Mouse (Mus musculus) embryonic stem cell, embryonic (primary cell): ENCODE data around the gene Fgfr2.

Source experiments
- CTCF ChIA-PET, 4 experiments: fragments of 300-600 bp in 2 of 4; fragments of 350-600 bp in 2 of 4; sonication (Branson Sonifier 250); formaldehyde crosslinking; loops; one replicate each; lab custom pipeline; 2022; ENCODE audit warnings: inconsistent platforms in 2 of 4; lab: Charles Lee
- POLR2A ChIA-PET, 4 experiments: fragments of 300-600 bp in 2 of 4; fragments of 350-600 bp in 2 of 4; sonication (Branson Sonifier 250); formaldehyde crosslinking; loops; one replicate each; lab custom pipeline; 2022; ENCODE audit warnings: antibody characterized with exemption in 4 of 4, inconsistent platforms in 1 of 4; lab: Charles Lee

Gene Fgfr2

DNA sequence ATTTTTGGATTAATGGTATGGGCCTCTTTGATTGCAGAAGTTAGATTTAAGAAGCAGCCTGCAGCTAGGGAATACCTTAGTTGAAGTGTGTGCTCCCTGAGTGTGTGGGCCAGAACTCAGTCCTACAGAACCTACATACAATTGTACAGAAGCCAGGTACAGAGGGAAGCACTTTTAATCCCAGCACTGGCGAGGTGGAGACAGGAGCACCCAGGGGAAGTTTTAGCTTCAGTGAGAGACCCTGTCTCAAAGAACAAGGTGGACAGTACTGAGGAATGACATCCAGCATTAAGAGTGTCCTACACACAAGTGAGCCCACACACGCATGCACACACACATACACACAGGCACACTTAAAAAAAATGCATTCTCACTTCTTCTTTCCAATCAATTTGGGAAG is 2545.1 kb downstream of the Fgfr2 start:
- ChIA-PET CTCF (no interaction called here), POLR2A (interaction anchor here in 3 of 4 experiments (0.6 to 3.7 kb wide), 11 partner anchors 10 to 326 kb away, joined by 3 to 12 read pairs (median 3); no protein-coding TSS in a partner anchor)

DNA sequence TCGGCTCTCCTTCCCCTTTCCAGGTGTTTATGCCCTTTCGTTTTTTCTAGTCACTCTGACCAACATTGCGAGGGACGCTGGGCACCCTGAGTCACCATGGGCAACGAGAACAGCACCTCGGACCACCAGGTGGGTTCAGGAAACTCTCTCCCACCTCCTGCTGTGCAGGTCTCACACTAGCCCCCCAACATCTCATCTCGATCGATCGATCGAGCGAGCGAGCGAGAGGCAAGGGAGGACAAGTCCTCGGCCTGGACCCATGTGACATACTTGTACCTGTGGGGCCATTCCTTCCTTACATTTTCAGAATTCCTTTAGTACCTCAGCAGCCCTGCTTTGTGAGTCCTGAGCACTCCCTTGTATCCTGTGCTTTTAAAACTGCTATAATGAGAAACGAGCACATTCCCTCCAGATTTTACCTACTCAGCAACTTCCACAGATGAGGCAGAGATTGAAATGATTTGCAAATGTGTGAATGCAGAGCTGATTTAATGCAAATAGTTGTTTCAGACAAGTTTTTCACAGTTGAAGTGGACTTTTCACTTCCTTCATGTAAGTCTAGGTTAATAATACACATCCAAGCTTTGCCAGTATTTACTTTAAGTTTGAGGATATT is 2545.7 kb downstream of the Fgfr2 start, which contains the start of gene Tacc2:
Tacc2 (plus strand) TSS at position 51 of the 616 bp plus-strand sequence.
- POLR2A ChIA-PET: interaction anchor here in 2 of 4 experiments (0.6 to 3.7 kb wide), 13 partner anchors 10 to 326 kb away, joined by 3 to 12 read pairs (median 3); no protein-coding TSS in a partner anchor
- CTCF ChIA-PET: no interaction called here

DNA sequence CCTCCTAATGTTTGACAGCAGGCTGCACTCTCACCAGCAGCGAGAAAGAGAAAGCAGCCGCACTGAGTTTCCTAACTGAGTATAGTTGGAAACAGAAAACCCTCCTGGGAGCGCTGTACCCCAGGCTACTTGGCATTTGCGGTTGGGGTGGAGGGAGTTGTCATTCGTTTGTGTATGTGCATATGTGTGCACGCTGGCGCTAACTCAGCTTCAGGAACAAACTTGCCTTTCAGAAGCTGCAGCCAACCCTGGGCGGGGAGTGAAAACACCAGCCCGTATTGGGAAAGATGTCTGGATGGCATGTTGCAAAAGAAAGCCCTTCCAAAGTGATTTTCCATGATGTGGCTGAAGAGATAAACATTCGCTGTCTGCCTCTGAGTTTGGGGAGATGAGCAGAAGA is 2546.2 kb downstream of the Fgfr2 start:
- ChIA-PET CTCF (no interaction called here), POLR2A (interaction anchor here in 3 of 4 experiments (0.5 to 3.7 kb wide), 11 partner anchors 11 to 139 kb away, joined by 3 to 12 read pairs (median 4); no protein-coding TSS in a partner anchor)

DNA sequence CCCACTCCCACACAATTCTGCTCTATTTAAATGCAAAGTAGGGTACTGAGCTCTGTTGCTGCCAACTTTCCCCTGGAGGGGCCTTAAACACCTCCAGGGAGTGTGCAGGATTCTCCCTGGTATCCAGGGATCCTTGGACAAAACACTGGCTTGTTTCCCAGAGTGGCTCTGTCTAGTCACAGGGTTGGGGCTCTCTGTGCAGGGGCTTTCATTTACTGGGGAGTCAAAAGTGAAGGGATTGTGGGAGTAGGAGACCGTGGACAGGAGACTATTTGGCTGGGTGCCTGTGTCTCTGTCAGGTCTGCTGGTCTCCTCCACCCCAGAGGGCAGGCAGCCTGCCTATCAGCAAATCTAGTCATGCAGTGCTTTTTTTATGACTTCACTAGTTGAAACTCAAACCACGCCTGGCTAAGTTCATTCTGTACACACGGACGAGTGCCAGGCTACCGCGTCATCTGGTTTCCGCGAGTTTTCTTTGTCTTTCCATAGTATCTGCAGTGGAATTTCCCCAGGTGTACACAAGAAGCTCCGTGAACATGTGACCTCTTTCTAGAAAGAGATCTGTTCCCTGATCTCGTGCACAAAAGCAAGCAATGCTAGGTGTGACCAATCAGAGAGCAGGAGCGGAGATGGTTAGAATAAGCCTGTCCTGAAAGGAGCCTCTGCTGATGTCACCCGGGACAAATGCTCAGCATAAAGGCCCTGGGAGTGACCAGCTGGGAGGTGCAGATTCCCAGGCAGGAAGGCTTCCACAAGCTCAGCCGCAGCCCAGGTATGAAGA is 2548.7 kb downstream of the Fgfr2 start:
- ChIA-PET POLR2A (interaction anchor here (0.5 to 4.2 kb wide), 44 partner anchors 9 to 286 kb away, joined by 3 to 30 read pairs (median 4); partner anchors contain the start of gene Ate1 (in 1 of the 4)), CTCF (interaction anchor here in 1 of 4 experiments (0.9 to 1.3 kb wide), 2 partner anchors 27 to 41 kb away, joined by 3 to 5 read pairs; no protein-coding TSS in a partner anchor)

DNA sequence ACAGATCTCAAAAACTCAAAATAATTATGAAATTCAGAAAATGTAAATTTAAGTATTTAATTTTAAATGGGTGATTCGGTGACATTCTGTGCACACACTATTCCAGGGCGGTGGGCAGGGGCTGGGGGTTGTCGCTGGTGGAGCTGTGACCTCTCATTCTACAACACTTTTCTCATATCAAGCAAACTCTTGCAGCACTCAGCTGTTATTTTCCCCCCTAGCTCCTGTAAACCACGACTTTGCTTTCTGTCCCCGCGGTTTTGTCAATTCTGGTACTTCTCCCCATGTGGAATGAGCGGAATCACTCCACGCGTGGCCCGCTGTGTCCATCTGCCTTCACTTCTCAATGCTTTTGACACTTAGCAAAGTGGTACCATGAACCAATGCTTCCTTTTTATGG is 2549.4 kb downstream of the Fgfr2 start:
- CTCF ChIA-PET: interaction anchor here in 1 of 4 experiments (0.9 kb wide), 1 partner anchor 27 kb away, joined by 3 read pairs; no protein-coding TSS in a partner anchor
- POLR2A ChIA-PET: interaction anchor here (0.7 to 4.2 kb wide), 28 partner anchors 9 to 287 kb away, joined by 3 to 30 read pairs (median 5); no protein-coding TSS in a partner anchor

DNA sequence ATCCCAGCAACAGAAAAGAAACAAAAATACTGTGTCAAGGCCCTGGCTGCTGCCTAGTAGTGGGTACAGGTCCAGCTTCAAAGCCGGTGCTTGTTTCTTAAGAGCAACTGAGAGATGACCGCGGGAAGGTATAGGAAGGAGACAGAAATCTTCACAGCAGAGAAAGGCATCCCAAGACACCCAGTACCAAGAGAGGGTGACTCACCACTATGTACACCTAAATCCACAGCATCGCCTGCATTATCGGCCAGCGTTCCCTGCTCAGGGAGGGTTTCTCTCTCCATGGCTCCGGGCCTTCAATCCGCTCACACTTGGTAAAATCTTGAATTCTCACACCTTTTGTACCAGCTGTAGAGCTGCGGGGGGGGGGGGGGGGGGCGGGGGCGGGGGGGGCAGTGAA is 2550.3 kb downstream of the Fgfr2 start, which contains the start of gene Nsmce4a:
Nsmce4a (minus strand) TSS at position 298 of the 400 bp plus-strand sequence.
- CTCF ChIA-PET: no interaction called here
- POLR2A ChIA-PET: interaction anchor here in 3 of 4 experiments (0.6 to 4.2 kb wide), 9 partner anchors 18 to 74 kb away, joined by 3 to 30 read pairs (median 11); no protein-coding TSS in a partner anchor

DNA sequence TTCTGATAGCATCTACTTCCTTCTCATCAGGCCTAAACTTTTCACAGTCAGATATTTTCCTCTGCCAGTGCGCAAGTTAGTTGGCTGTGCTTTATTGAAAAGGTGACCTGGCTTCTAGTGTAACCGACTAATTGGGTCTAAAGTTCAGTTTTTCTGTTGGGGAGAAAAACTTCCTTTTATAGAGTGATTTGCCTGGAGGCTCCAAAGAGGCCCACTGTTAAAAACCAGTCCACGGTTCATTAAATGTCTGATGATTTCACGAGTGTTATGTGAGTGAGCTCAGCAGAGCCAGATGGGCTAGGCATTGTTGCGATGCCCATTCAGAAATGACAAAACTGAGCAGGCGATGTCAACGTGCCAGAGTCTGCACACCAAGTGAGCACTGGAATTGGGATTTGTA is 2552.7 kb downstream of the Fgfr2 start:
- ChIA-PET CTCF (no interaction called here), POLR2A (interaction anchor here in 1 of 4 experiments (1.2 to 1.6 kb wide), 2 partner anchors 24 to 37 kb away, joined by 4 to 7 read pairs; no protein-coding TSS in a partner anchor)

DNA sequence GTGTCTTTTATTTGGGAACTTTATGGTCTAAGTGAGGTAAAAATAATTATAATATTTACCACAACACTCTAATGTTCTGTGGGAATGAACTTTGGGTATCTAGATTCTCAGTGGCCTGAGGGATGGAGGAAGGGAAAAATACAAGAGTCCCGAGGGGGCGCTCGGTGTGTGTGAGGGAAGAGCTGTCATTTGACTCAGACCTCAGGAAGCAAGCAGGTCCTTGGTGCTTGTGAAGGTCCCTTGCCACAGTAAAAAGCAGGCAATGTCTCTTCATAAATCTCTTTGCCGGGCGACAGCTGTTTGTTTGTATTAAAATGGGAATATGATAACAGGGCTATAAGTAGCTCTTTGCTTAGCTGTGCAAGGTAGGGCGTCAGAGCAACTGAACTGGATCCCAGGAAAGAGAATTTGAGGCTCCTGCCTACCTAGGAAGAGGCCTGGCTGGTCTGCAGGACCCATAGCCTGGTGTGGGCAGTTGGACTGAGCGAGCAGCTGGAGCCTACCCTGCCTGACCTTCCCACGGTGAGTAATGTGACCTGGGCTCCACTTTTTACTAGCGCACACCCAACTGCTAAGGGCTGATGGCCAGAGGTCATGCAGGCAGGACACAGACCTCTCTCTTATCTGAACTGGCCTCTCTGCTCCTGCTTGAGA is 2554.2 kb downstream of the Fgfr2 start:
- CTCF ChIA-PET: interaction anchor here in 1 of 4 experiments (0.6 kb wide), 1 partner anchor 1899 kb away, joined by 3 read pairs; no protein-coding TSS in a partner anchor

DNA sequence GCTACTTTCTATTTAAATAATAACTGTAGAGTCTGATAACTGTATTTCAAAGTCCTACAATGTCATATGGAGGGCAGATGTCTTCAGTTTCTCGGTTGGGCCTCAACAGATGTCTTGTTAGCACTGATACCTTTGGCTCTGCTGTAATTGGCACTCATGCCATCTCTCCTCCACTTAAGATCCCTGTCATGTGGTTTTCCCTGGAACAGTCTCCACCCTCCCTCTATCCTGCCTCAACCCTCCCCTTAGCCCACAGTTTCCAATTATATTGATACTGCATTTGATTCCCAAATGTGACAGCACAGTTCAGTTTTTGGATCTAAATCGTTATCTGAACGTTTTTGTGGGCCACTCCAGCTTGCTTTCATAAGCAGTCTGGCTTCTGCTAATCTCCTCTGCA is 2558.6 kb downstream of the Fgfr2 start:
- ChIA-PET POLR2A (interaction anchor here in 3 of 4 experiments (1.1 to 2.0 kb wide), 4 partner anchors 12 to 18 kb away, joined by 3 to 8 read pairs (median 4); partner anchors contain the start of gene Tacc2 (in 1 of the 3)), CTCF (interaction anchor here in 1 of 4 experiments (1.9 kb wide), 1 partner anchor 41 kb away, joined by 4 read pairs; no protein-coding TSS in a partner anchor)

More for the DNA sequence above, 2554.2 kb downstream of the Fgfr2 start:
- POLR2A ChIA-PET: interaction anchor here in 2 of 4 experiments (1.0 to 2.1 kb wide), 4 partner anchors 21 to 36 kb away, joined by 3 to 6 read pairs (median 4); no protein-coding TSS in a partner anchor

DNA sequence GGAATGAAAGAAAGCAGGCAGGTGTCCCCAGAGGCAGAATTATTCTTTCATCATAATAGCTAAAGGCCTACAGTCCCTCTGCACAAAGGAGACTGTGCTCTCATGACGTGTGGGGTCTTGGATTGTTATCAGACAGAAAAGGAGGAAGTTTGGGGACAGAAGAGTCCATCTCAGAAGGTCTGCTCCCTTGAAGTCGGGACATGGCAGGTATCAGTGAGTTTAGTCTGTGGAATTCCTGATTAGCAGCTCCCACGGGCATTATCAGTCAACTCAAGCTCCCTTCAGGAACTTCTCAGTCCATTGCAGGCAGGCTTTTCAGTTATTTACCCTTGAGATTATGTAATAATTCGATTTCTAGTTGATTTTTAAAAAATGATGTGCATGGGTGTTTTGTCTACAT is 2559.3 kb downstream of the Fgfr2 start:
- POLR2A ChIA-PET: interaction anchor here in 3 of 4 experiments (0.6 to 1.3 kb wide), 6 partner anchors 11 to 81 kb away, joined by 3 to 4 read pairs (median 4); partner anchors contain the start of gene Tacc2 (in 1 of the 3)
- CTCF ChIA-PET: interaction anchor here in 1 of 4 experiments (1.9 kb wide), 1 partner anchor 41 kb away, joined by 4 read pairs; no protein-coding TSS in a partner anchor

DNA sequence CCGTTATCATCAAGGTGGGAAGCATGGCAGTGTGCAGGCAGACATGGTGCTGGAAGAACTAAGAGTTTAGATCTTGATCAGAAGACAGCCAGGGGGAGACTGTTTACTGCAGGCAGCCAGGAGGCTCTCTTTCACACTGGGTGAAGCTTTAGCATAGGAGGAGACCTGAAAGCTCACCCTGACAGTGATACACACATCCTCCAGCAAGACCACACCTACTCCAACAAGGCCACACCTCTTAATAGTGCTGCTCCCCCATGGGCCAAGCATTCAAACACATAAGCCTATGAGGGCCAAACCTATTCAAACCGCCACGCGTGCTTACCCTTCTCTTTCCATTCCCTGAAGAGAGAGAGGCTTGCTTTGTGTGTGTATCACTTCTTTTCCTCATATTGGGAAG is 2559.9 kb downstream of the Fgfr2 start:
- POLR2A ChIA-PET: interaction anchor here in 3 of 4 experiments (0.6 to 1.3 kb wide), 6 partner anchors 11 to 82 kb away, joined by 3 to 4 read pairs (median 4); partner anchors contain the start of gene Tacc2 (in 1 of the 3)
- CTCF ChIA-PET: interaction anchor here in 1 of 4 experiments (1.9 kb wide), 1 partner anchor 42 kb away, joined by 4 read pairs; no protein-coding TSS in a partner anchor

DNA sequence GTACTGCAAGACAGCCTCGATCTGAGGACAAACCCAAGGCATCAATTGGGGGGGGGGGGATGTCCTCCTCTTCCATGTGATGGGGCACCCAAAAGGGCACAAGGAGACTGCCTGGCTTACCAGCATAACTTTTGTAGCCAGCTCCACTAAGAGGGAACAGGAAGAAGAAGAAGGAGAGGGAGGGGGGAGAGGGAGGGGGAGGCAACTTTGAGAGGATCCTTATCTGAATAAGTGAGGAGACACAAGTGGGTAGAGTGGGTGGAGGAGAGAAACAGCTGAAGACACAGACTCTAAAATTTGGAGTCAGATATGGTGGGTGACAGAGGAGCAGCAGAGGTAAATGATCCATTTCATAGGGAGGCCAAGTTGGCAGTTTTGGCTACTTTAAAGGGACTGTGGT is 2562.2 kb downstream of the Fgfr2 start:
- ChIA-PET CTCF (interaction anchor here in 1 of 4 experiments (0.6 kb wide), 2 partner anchors 27 to 46 kb away, joined by 4 to 5 read pairs; no protein-coding TSS in a partner anchor), POLR2A (interaction anchor here in 1 of 4 experiments (0.5 kb wide), 1 partner anchor 152 kb away, joined by 3 read pairs; no protein-coding TSS in a partner anchor)

DNA sequence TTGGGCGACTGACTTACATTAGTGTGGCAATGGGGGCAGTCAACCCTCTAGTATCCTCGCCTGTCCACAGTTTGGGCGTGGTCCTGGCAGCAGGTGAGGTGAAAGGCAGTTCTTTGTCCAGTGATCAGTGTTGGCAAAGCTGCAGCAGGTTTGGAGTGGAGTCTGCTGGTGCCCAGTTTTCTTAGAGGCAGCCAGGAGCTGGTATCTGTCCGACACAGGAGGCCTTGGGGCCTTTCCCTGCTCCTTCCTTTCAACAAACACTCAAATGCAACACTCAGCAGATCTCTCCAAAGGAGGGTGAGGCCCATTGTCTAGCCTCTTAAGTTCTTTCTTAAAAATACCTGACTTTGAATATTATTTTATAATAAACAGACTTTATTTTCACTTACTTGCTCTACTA is 2564.6 kb downstream of the Fgfr2 start:
- ChIA-PET CTCF (interaction anchor here in 2 of 4 experiments (0.5 kb wide), 2 partner anchors 25 to 80 kb away, joined by 3 read pairs; no protein-coding TSS in a partner anchor), POLR2A (interaction anchor here in 2 of 4 experiments (0.6 to 0.9 kb wide), 2 partner anchors 12 to 352 kb away, joined by 3 read pairs; no protein-coding TSS in a partner anchor)

DNA sequence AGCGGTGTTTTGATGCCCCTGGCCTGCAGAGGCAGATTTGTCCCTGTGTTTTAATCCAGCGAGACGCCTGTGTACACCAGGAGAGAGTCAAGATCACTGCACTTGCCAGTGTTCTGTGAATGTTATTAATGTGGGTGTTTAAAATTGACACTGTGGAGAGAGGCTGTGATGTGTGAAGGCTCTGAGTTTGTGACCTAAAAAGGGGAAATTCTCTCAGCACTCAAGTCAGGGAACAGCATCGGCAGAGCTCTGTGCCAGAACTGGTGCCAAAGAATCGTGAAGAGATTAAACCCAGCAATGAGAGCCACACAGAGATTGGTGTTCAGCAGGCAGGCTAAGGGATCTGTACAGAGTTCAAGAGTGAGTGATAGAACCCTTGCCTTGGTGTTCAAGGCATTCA is 2567.6 kb downstream of the Fgfr2 start:
- ChIA-PET CTCF (interaction anchor here in 2 of 4 experiments (0.6 to 1.2 kb wide), 2 partner anchors 8 to 52 kb away, joined by 3 to 5 read pairs; no protein-coding TSS in a partner anchor), POLR2A (interaction anchor here in 1 of 4 experiments (1.0 to 1.4 kb wide), 3 partner anchors 11 to 18 kb away, joined by 3 to 5 read pairs (median 3); no protein-coding TSS in a partner anchor)

DNA sequence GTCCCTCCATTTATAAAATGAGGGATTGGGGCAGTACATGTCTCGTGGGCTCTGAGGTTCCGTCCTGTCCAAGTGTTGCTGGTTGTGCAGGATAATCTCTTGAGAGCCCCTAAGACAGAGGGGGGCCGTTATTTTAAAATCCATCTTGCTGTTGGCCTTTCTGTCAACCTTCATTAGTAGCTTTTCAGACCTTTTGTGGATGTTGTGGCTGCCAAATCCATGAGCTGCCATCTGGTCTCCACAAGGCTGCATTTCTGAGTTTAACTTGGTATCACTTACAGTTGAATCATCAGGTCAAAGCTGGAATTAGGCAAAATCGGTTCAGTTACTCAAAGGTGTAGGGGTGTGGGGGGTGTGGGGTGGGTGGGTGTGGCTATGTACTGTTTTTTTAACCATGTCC is 2569.8 kb downstream of the Fgfr2 start:
- POLR2A ChIA-PET: interaction anchor here in 2 of 4 experiments (0.6 to 2.0 kb wide), 4 partner anchors 37 to 256 kb away, joined by 3 to 9 read pairs (median 6); no protein-coding TSS in a partner anchor
- CTCF ChIA-PET: interaction anchor here in 1 of 4 experiments (1.0 kb wide), 1 partner anchor 20 kb away, joined by 7 read pairs; no protein-coding TSS in a partner anchor

DNA sequence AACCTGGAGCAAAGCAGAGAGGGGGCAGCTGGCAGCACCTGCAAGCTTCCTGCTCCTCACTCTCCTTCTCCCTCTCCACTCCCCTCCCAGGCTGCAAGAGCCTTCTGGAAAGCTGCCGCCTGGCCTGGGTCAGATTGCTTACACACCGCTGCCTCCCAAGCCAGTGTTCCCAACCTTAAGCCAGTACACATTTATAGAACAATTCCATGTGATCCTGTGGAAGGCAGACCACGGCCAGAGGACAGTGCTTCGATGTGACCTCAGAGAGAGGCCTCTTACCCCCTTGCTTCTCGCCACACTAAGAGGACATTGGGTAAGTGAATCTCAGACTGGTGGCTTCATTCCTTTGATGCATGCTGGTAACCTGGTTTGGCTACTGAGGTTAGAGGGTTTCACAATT is 2570.4 kb downstream of the Fgfr2 start:
- CTCF ChIA-PET: interaction anchor here in 2 of 4 experiments (1.1 to 1.2 kb wide), 2 partner anchors 19 to 20 kb away, joined by 3 read pairs; no protein-coding TSS in a partner anchor
- POLR2A ChIA-PET: interaction anchor here in 3 of 4 experiments (0.6 to 2.0 kb wide), 16 partner anchors 10 to 256 kb away, joined by 3 to 9 read pairs (median 4); partner anchors contain the start of gene Nsmce4a (in 1 of the 3)
